Mouse (Mus musculus) liver, embryonic 16.5 days (tissue): Measurements from ENCODE around the gene Alg9. TPM values are rescaled to one million over a fixed set of nuclear protein-coding genes. Genes with fewer than 3 reads are reported as not detected.
A peak's percentile ranks its signal among the peaks of the same experiment; 100 is the strongest.

Source experiments
- ATAC-seq: fragments of 200-750 bp; cut with Nextera tagmentation; 2 replicates; pipeline ENCODE4 v1.8.0; 2017; ENCODE audit warnings: low read depth, mild to moderate bottlenecking, moderate number of reproducible peaks, moderate library complexity
- H3K27ac ChIP-seq: fragments of 300-500 bp; sonication (generic); 2 replicates; pipeline ENCODE4 v1.5.1; 2014; ENCODE audit warnings: mild to moderate bottlenecking, low read length
- H3K27me3 ChIP-seq: fragments of 300-500 bp; sonication (generic); 2 replicates; pipeline ENCODE4 v1.6.1; 2014; ENCODE audit warnings: low read depth, low read length, mixed read lengths; ENCODE audit not compliant: control insufficient read depth, insufficient read depth
- H3K36me3 ChIP-seq: fragments of 300-500 bp; sonication (generic); 2 replicates; pipeline ENCODE4 v1.6.1; 2014; ENCODE audit warnings: mild to moderate bottlenecking; ENCODE audit not compliant: control insufficient read depth, insufficient read depth
- H3K4me1 ChIP-seq: fragments of 300-500 bp; sonication (generic); 2 replicates; pipeline ENCODE4 v1.6.1; 2014; ENCODE audit warnings: low read depth, low read length, mixed read lengths; ENCODE audit not compliant: control insufficient read depth
- H3K4me2 ChIP-seq: fragments of 300-500 bp; sonication (generic); 2 replicates; pipeline ENCODE4 v1.6.1; 2014; ENCODE audit warnings: low read depth, low read length, mixed read lengths
- H3K4me3 ChIP-seq: fragments of 300-500 bp; sonication (generic); 2 replicates; pipeline ENCODE4 v1.5.1; 2014; ENCODE audit warnings: low read depth, mild to moderate bottlenecking, low read length
- H3K9ac ChIP-seq: fragments of 300-500 bp; sonication (generic); 2 replicates; pipeline ENCODE4 v1.6.1; 2014; ENCODE audit warnings: low read depth, low read length
- H3K9me3 ChIP-seq: fragments of 300-500 bp; sonication (generic); replicated peaks from 2 replicates; pipeline ENCODE4 v1.6.1; 2016; ENCODE audit warnings: low read length; ENCODE audit not compliant: control insufficient read depth
- WGBS: fragments of 180-500 bp; shearing (Covaris S2); extraction: QIAGEN DNeasy Blood & Tissue Kit; methylation state at CpG from one replicate; pipeline ENCODE4 v1.1.7; 2014; ENCODE audit not compliant: insufficient replicate concordance; 5-methylcytosine and 5-hydroxymethylcytosine counted together
- polyA plus RNA-seq: library from polyadenylated mRNA; unstranded; fragments of >200 nt; fragmentation: Nextera tagmentation; extraction: Ambion mirVana; gene quantifications from 2 replicates; pipeline ENCODE4 v1.2.1, GENCODE M21; 2015

The Alg9 gene
- 12.6 and 13.2 TPM in 2 replicates for polyA plus RNA-seq

DNA sequence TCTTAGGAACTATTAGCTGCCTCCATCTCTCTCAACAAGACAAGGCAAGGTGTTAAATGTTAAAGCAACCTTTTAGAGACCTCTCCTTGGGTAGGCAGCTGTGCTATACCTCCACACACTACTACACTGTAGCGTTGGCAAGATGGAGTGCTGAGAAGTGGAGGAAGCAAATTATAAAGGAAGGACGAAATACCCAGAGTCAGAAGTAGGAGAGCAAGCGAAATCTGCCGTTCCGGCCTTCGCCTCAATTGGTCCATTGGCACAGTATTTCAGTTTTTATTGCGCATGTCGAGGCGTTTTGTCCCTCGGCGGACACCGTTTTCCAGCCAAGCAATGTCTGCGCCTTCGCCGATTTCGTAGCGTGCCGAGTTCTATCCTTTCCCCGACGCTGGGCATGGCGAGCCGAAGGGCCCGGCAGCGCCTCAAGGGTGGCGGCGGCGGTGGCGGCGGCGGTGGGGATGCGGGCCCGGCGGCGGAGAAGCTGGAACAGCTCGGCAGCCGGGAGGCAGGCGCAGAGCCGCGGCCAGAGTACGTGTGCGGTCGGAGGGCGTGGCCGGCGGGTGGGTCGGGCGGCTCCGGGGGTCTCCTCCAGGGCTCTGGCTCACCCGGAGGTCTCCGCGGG, at the start of gene Alg9, which contains the start of gene 1110032A03Rik:
Alg9 (plus strand) TSS at position 29 of the 622 bp plus-strand sequence.
1110032A03Rik (minus strand) TSS at position 530 of the 622 bp plus-strand sequence.
- peak within 1 kb of the TSS; percentile 95 for H3K4me3 ChIP-seq
- no peaks in the 10 kb centered on the region for H3K9me3 ChIP-seq
- no peaks in the 10 kb centered on the region for H3K27me3 ChIP-seq
- H3K27ac ChIP-seq: peak within 1 kb of the TSS; percentile 74
- H3K36me3 ChIP-seq: peaks cover 2% of the 10 kb centered on the region; the same call in 1 of the 2 replicates
- WGBS: under 1% methylated on average over 46 of the region's 51 CpGs
- ATAC-seq: peak; percentile 70
- H3K4me1 ChIP-seq: peaks cover 21% of the 10 kb centered on the region
- H3K4me2 ChIP-seq: peak within 1 kb of the TSS; percentile 98
- H3K9ac ChIP-seq: peak within 1 kb of the TSS; percentile 95

GRCm38 (mm10) chr9:50725921-50726590, 48.8 kb upstream of the Alg9 start:
- Histone ChIP-seq H3K27me3 (peaks cover 17% of the 10 kb centered on the region), H3K4me2 (no peak overlapping the region), H3K36me3 (no peaks in the 10 kb centered on the region), H3K4me1 (no peaks in the 10 kb centered on the region), H3K9ac (no peak overlapping the region), H3K4me3 (no peak overlapping the region), H3K9me3 (no peaks in the 10 kb centered on the region), H3K27ac (no peak overlapping the region)
- 65% methylated on average over 8 of the region's 8 CpGs for WGBS
- no peak for ATAC-seq

- ATAC-seq: no peak
- peak overlapping the region; percentile 69 for H3K4me2 ChIP-seq
- H3K9me3 ChIP-seq: no peaks in the 10 kb centered on the region
- H3K4me3 ChIP-seq: peak overlapping the region; percentile 57
- peaks cover 17% of the 10 kb centered on the region for H3K27me3 ChIP-seq
- peak overlapping the region; percentile 28; the same call in 1 of the 2 replicates for H3K9ac ChIP-seq
- H3K36me3 ChIP-seq: no peaks in the 10 kb centered on the region
- WGBS: 13% methylated on average over 30 of the region's 30 CpGs
- no peak overlapping the region for H3K27ac ChIP-seq
- no peaks in the 10 kb centered on the region for H3K4me1 ChIP-seq
Observed at GRCm38 (mm10) chr9:50727171-50727924, 47.5 kb upstream of the Alg9 start.

- ATAC-seq: peak; percentile 55
- peaks cover 17% of the 10 kb centered on the region for H3K27me3 ChIP-seq
- H3K4me3 ChIP-seq: peak overlapping the region; percentile 57
- no peaks in the 10 kb centered on the region for H3K9me3 ChIP-seq
- peak overlapping the region; percentile 28; the same call in 1 of the 2 replicates for H3K9ac ChIP-seq
- under 1% methylated on average over 45 of the region's 45 CpGs for WGBS
- H3K36me3 ChIP-seq: no peaks in the 10 kb centered on the region
- no peak overlapping the region for H3K27ac ChIP-seq
- no peaks in the 10 kb centered on the region for H3K4me1 ChIP-seq
- peak overlapping the region; percentile 69 for H3K4me2 ChIP-seq
Observed at GRCm38 (mm10) chr9:50727925-50728651, 46.7 kb upstream of the Alg9 start.

DNA sequence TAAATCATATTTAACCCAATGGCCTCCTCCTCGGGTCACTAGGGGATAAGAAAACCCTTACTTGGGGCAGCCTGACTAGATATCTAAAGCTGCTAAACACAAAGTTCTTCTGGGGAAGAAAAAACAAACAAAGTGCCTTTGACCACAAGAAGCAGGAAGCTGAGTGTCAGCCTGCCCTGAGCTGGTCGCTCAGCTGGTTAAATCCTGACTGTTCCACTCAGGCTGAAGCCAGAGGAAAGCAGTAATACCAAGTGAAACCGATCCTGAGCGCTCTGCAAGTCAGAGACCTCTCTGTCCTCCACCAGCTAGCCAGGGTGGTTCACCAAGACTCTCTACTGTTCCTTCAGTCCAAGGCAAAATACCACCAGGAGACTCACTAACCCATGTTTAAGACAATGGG, 45.2 kb upstream of the Alg9 start:
- 25% methylated on average over 4 of the region's 4 CpGs for WGBS

DNA sequence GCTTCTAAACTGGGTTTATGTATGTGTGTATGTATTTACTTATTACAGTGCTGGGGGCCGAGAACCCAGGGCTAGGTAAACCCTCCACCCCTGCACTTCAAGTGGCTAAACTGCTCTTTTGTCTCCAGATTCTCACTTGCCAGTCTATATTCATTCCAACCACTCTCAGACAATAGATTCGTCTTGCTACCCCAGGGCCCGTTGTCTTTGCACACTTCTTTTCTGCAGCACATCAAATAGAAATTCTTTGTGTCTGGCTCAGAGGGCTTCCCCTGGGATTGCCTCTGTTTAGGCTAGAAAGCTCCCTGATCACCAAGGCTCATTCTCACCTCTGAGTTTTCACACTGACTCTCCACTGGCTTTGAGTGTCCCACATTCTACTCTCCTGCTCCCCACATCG, 42.3 kb upstream of the Alg9 start:
- 41% methylated on average over 4 of the region's 4 CpGs for WGBS
- H3K27me3 ChIP-seq: peaks cover 9% of the 10 kb centered on the region
- no peaks in the 10 kb centered on the region for H3K36me3 ChIP-seq
- no peak overlapping the region for H3K27ac ChIP-seq
- no peak overlapping the region for H3K4me3 ChIP-seq
- H3K4me2 ChIP-seq: no peak overlapping the region
- no peaks in the 10 kb centered on the region for H3K9me3 ChIP-seq
- no peak for ATAC-seq
- no peak overlapping the region for H3K9ac ChIP-seq
- H3K4me1 ChIP-seq: no peaks in the 10 kb centered on the region

More for the DNA sequence above, 45.2 kb upstream of the Alg9 start:
- H3K27me3 ChIP-seq: peaks cover 17% of the 10 kb centered on the region
- H3K36me3 ChIP-seq: no peaks in the 10 kb centered on the region
- ATAC-seq: no peak
- no peaks in the 10 kb centered on the region for H3K4me1 ChIP-seq
- no peak overlapping the region for H3K4me2 ChIP-seq
- H3K9me3 ChIP-seq: no peaks in the 10 kb centered on the region
- no peak overlapping the region for H3K27ac ChIP-seq
- no peak overlapping the region for H3K4me3 ChIP-seq
- no peak overlapping the region for H3K9ac ChIP-seq

GRCm38 (mm10) chr9:50734989-50735388, 39.8 kb upstream of the Alg9 start:
- Histone ChIP-seq H3K4me2 (no peak overlapping the region), H3K27me3 (no peaks in the 10 kb centered on the region), H3K9me3 (no peaks in the 10 kb centered on the region), H3K4me3 (no peak overlapping the region), H3K9ac (no peak overlapping the region), H3K4me1 (peaks cover 12% of the 10 kb centered on the region), H3K27ac (no peak overlapping the region), H3K36me3 (no peaks in the 10 kb centered on the region)
- 3% methylated on average over 9 of the region's 9 CpGs for WGBS
- ATAC-seq: no peak

DNA sequence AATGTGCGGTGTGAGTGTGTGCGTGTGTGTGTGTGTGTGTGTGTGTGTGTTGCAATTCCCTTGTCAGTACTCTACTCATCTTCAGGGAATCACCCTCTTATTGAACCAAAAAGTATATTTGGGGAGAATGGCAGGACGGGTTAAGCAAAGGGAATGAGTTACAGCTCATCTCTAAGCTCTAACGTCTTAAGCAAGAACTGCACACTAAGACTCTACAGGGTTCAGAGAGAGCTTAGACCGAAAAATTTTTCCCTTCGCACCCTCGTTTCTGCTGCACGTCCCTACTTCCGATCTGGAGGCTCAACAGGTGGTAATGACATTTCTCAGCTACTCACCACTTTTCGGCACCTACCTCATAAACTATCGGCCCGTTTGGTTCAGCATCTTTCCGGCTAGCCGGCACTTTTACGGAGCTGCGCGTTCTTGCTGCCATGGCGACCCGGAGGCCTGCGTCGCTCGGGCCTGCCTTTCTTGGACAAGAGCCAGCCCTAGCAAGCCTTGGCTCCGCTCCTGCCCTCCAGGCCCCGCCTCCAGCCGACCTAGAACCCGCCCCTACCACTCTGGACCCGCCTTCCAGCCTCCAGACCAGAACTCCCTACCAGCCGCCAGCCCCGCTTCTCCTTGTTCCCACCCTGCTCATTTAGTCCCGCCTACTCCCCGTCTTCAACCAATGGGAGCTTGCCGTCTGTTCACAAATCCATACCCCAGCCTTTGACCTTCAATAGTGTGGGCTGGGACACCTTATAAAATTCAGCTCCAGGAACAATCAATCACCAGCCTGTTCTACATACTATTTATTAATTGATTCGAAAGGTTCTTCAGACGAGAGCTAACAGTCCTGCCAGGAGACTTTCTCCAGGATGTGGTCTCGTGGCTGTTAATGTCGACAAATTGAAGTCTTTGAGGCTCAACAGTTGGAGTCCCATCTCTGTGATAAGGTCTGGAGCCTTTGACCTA, 35.6 kb upstream of the Alg9 start, which contains the start of gene Dixdc1:
Dixdc1 (minus strand) TSS at position 604 of the 957 bp plus-strand sequence.
- Histone ChIP-seq H3K4me2 (peak within 1 kb of the TSS; percentile 60), H3K4me3 (peak within 1 kb of the TSS; percentile 39), H3K36me3 (no peaks in the 10 kb centered on the region), H3K9ac (no peak within 1 kb of the TSS), H3K4me1 (peaks cover 12% of the 10 kb centered on the region), H3K9me3 (no peaks in the 10 kb centered on the region), H3K27ac (no peak within 1 kb of the TSS), H3K27me3 (no peaks in the 10 kb centered on the region)
- ATAC-seq: peak; percentile 99
- WGBS: 9% methylated on average over 36 of the region's 36 CpGs
